Mouse (Mus musculus) limb, embryonic 11.5 days (tissue): ENCODE data around the gene Plekhh3. TPM values are rescaled to one million over a fixed set of nuclear protein-coding genes. Genes with fewer than 3 reads are reported as not detected.

Source experiments
- ATAC-seq: fragments of 200-750 bp; cut with Nextera tagmentation; 2 replicates; pipeline ENCODE4 v1.8.0; 2017; ENCODE audit warnings: low read depth; ENCODE audit not compliant: insufficient number of reproducible peaks, low FRiP score, low TSS enrichment
- DNase-seq: peaks from one replicate; pipeline ENCODE4 v3.0.0-alpha.2; 2015; ENCODE audit warnings: low spot score
- H3K27ac ChIP-seq: fragments of 300-500 bp; sonication (generic); replicated peaks from 2 replicates; pipeline ENCODE4 v1.5.1; 2014; ENCODE audit warnings: low read depth, mild to moderate bottlenecking, low read length
- H3K27me3 ChIP-seq: fragments of 300-500 bp; sonication (generic); 2 replicates; pipeline ENCODE4 v1.6.1; 2014; ENCODE audit warnings: mild to moderate bottlenecking, low read length, mixed read lengths; ENCODE audit not compliant: control insufficient read depth, insufficient read depth
- H3K36me3 ChIP-seq: fragments of 300-500 bp; sonication (generic); 2 replicates; pipeline ENCODE4 v1.6.1; 2014; ENCODE audit warnings: mild to moderate bottlenecking, low read length, moderate library complexity, mixed read lengths; ENCODE audit not compliant: control insufficient read depth, insufficient read depth
- H3K4me1 ChIP-seq: fragments of 300-500 bp; sonication (generic); 2 replicates; pipeline ENCODE4 v1.6.1; 2014; ENCODE audit warnings: low read length, mixed read lengths; ENCODE audit not compliant: control insufficient read depth, insufficient read depth
- H3K4me2 ChIP-seq: fragments of 300-500 bp; sonication (generic); 2 replicates; pipeline ENCODE4 v1.6.1; 2014; ENCODE audit warnings: low read depth, mild to moderate bottlenecking, moderate library complexity; ENCODE audit not compliant: severe bottlenecking
- H3K4me3 ChIP-seq: fragments of 300-500 bp; sonication (generic); 2 replicates; pipeline ENCODE4 v1.5.1; 2014; ENCODE audit warnings: low read depth, low read length
- H3K9ac ChIP-seq: fragments of 300-500 bp; sonication (generic); 2 replicates; pipeline ENCODE4 v1.6.1; 2014; ENCODE audit warnings: mild to moderate bottlenecking, low read length
- H3K9me3 ChIP-seq: fragments of 300-500 bp; sonication (generic); 2 replicates; pipeline ENCODE4 v1.6.1; 2016; ENCODE audit warnings: low read length; ENCODE audit not compliant: control insufficient read depth
- WGBS: fragments of 180-500 bp; shearing (Covaris S2); extraction: QIAGEN DNeasy Blood & Tissue Kit; methylation state at CpG from one replicate; pipeline ENCODE4 v1.1.7; 2014; 5-methylcytosine and 5-hydroxymethylcytosine counted together
- polyA plus RNA-seq: library from polyadenylated mRNA; unstranded; fragments of >200 nt; fragmentation: Nextera tagmentation; extraction: Ambion mirVana; gene quantifications from 2 replicates; pipeline ENCODE4 v1.2.1, GENCODE M21; 2014

The Plekhh3 gene
- polyA plus RNA-seq, 1 experiment from 2014 or later = 4.1 TPM

DNA sequence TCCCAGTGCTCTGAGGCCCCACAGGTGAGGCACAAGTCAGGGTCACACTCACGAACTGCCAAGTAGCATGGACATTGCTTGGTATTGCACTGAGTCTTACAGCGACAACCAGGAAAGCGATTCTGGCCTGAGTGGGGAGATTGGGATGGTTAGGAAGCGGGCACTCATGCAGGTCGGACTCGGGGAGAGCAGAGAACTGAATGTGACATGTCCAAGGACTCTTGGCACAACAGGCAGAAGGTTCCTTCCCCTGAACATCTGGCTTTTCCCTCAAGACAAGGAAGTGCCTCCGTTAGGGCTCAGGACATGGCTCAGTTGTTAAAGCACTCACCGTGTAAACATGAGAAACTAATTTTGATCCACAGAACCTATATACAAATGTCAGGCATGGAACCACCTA is 24.4 kb upstream of the Plekhh3 start:
- Histone ChIP-seq H3K27ac (no peak overlapping the region), H3K9me3 (no peaks in the 10 kb centered on the region), H3K4me3 (no peak overlapping the region), H3K4me1 (0 out of 2 replicates have a peak, but pooled peaks cover 3% of the 10 kb centered on the region), H3K4me2 (no peak overlapping the region), H3K9ac (no peak overlapping the region), H3K36me3 (peaks cover 7% of the 10 kb centered on the region), H3K27me3 (no peaks in the 10 kb centered on the region)
- 90% methylated on average over 8 of the region's 8 CpGs for WGBS
- ATAC-seq = no peak
- DNase-seq = no peak

DNA sequence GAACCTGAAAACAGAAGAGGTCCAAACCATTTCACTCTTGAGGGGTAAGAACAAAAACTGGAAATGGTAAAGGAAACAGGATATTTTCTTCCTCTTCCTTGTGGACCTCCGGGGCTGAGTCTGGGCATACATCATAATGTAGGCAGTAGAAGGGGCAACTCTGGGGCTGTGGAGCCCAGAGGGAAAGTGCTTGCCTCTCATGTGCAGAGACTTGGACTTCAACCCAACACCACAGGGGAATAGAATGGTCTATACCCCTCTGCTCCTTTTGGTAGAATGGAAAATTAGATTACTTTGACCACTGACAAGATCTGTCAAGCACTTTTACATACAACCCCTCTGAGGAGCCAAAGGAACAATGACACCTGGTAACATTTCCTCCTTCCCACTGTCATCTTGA is 23.9 kb upstream of the Plekhh3 start:
- peaks cover 7% of the 10 kb centered on the region for H3K4me1 ChIP-seq
- H3K9ac ChIP-seq = no peak overlapping the region
- WGBS = 90% methylated on average over 1 of the region's 1 CpGs
- no peak overlapping the region for H3K27ac ChIP-seq
- no peaks in the 10 kb centered on the region for H3K27me3 ChIP-seq
- H3K4me3 ChIP-seq = no peak overlapping the region
- no peak overlapping the region for H3K4me2 ChIP-seq
- peaks cover 7% of the 10 kb centered on the region for H3K36me3 ChIP-seq
- DNase-seq (no peak), ATAC-seq (no peak)
- no peaks in the 10 kb centered on the region for H3K9me3 ChIP-seq

DNA sequence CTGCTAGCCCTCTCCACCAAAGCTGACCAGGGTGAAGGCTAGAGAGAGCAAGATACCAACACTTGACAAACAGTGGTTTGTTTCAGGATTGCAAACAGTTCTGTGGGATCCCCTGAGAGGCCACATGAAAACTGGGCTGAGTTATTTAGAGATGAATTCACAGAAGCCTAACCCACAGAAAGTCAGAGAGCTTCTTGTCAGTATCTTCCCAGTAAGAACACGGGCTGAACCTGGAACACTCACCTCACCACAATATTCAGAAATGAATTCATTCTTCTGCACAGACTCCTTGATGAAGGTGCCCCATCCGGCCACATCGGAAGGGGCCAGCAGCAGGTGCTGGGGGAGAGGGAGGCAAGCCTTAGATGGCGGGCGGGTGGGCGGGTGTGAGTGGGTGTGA is 23.5 kb upstream of the Plekhh3 start:
- H3K4me1 ChIP-seq = peaks cover 11% of the 10 kb centered on the region
- ATAC-seq (no peak), DNase-seq (no peak)
- no peak overlapping the region for H3K27ac ChIP-seq
- H3K4me3 ChIP-seq = no peak overlapping the region
- no peak overlapping the region for H3K4me2 ChIP-seq
- no peaks in the 10 kb centered on the region for H3K9me3 ChIP-seq
- peaks cover 7% of the 10 kb centered on the region for H3K36me3 ChIP-seq
- H3K9ac ChIP-seq = no peak overlapping the region
- H3K27me3 ChIP-seq = no peaks in the 10 kb centered on the region
- WGBS = 90% methylated on average over 6 of the region's 6 CpGs

DNA sequence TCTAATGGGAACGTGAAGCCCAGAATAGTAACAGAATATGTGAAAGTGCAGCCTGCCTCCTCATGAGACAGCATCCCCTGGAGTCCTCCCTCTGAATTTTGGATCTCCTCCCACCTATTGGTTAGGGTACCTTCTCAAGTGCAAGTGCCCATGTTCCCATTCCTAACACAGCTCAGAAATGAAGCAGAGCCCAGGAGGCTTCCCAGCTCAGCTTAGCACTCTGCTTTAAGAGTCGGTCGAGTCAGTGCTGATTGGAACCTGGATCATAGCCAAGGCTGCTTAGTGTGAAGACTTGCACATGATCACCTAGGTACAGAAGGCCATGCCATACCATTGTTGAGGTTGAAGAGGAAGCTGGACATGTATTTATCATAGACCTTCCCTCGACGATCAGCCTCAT is 23.0 kb upstream of the Plekhh3 start:
- no peak overlapping the region for H3K4me3 ChIP-seq
- peaks cover 15% of the 10 kb centered on the region for H3K4me1 ChIP-seq
- no peak overlapping the region for H3K27ac ChIP-seq
- no peaks in the 10 kb centered on the region for H3K27me3 ChIP-seq
- H3K36me3 ChIP-seq = peaks cover 3% of the 10 kb centered on the region
- no peaks in the 10 kb centered on the region for H3K9me3 ChIP-seq
- H3K9ac ChIP-seq = no peak overlapping the region
- DNase-seq = no peak
- ATAC-seq = no peak
- 94% methylated on average over 5 of the region's 5 CpGs for WGBS
- no peak overlapping the region for H3K4me2 ChIP-seq

DNA sequence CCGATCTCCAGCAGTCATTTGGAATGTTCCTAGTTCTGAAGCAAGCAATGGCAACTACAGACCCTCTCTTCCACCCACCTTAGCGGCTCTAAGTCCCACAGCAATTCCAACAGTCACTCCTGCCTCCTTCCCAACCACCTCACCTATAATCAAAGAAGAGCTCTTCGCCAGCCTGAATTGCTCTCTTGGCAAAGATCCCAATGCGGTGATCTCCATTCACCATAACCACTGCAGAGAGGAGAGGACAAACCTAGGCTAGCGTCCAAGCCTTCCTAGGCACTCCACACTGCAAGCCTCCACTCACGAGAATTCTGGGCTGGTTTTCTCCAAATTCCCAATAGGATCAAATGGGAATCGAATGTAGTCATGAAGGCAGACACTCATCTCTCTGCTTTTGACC is 21.9 kb upstream of the Plekhh3 start:
- ATAC-seq (no peak), DNase-seq (no peak)
- no peaks in the 10 kb centered on the region for H3K9me3 ChIP-seq
- H3K4me3 ChIP-seq = no peak overlapping the region
- WGBS = 92% methylated on average over 7 of the region's 7 CpGs
- no peaks in the 10 kb centered on the region for H3K27me3 ChIP-seq
- no peak overlapping the region for H3K27ac ChIP-seq
- H3K36me3 ChIP-seq = no peaks in the 10 kb centered on the region; the same call in 1 of the 2 replicates
- H3K4me1 ChIP-seq = peaks cover 15% of the 10 kb centered on the region
- no peak overlapping the region for H3K4me2 ChIP-seq
- H3K9ac ChIP-seq = no peak overlapping the region

DNA sequence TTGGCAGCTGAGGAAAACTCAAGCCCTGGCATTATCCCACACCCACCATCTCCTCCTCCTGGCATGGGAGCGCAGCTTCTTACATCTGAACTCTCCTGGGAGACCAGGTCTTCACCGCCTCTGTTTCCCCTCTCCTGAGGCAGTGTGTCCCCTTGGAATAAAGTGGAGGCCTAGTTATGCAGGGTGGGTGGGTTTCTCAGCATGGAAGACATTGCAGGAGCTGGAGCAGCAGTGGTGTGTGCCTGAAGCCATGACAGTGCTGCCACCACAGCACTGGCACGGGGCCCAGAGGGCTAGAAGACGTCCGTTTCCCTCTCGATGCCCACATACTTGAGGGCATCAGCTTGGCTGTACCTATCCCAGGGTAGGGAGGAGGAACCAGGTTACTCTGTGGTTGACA is 21.5 kb upstream of the Plekhh3 start:
- 93% methylated on average over 6 of the region's 6 CpGs for WGBS
- H3K27ac ChIP-seq = no peak overlapping the region
- DNase-seq = no peak
- no peak for ATAC-seq
- H3K4me2 ChIP-seq = no peak overlapping the region
- no peaks in the 10 kb centered on the region for H3K9me3 ChIP-seq
- no peaks in the 10 kb centered on the region for H3K27me3 ChIP-seq
- H3K4me3 ChIP-seq = no peak overlapping the region
- H3K36me3 ChIP-seq = no peaks in the 10 kb centered on the region
- H3K9ac ChIP-seq = no peak overlapping the region
- H3K4me1 ChIP-seq = peaks cover 15% of the 10 kb centered on the region

DNA sequence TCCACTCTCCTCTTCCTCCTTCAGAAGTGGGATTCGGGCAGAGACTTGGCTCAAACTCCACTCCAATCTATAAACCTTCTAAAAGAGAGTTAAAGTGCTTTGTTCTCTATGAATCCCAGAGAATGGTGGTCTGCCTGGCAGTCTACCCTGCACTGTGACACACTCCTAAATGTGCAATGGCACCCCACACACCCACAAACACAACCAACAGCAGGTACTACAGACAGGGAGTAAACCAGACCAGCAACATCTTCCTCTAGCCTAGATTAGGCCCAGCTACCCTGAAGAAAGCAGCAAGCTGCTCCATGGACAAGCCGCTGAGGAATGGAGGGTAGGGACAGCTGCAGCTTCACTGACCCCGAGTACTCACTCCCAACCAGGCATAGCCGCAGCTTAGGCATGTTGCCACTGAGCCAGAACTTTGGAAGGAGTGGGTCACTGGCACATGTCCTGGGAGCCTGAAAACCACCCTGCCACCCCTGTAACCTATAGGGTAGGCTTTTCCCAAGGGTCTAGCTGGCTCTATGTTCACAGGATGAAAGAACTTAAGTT is 20.8 kb upstream of the Plekhh3 start:
- DNase-seq (no peak), ATAC-seq (no peak)
- peaks cover 15% of the 10 kb centered on the region for H3K4me1 ChIP-seq
- no peaks in the 10 kb centered on the region for H3K36me3 ChIP-seq
- no peak overlapping the region for H3K4me3 ChIP-seq
- no peak overlapping the region for H3K9ac ChIP-seq
- no peak overlapping the region for H3K27ac ChIP-seq
- 87% methylated on average over 4 of the region's 4 CpGs for WGBS
- no peaks in the 10 kb centered on the region for H3K27me3 ChIP-seq
- H3K9me3 ChIP-seq = no peaks in the 10 kb centered on the region
- no peak overlapping the region for H3K4me2 ChIP-seq

DNA sequence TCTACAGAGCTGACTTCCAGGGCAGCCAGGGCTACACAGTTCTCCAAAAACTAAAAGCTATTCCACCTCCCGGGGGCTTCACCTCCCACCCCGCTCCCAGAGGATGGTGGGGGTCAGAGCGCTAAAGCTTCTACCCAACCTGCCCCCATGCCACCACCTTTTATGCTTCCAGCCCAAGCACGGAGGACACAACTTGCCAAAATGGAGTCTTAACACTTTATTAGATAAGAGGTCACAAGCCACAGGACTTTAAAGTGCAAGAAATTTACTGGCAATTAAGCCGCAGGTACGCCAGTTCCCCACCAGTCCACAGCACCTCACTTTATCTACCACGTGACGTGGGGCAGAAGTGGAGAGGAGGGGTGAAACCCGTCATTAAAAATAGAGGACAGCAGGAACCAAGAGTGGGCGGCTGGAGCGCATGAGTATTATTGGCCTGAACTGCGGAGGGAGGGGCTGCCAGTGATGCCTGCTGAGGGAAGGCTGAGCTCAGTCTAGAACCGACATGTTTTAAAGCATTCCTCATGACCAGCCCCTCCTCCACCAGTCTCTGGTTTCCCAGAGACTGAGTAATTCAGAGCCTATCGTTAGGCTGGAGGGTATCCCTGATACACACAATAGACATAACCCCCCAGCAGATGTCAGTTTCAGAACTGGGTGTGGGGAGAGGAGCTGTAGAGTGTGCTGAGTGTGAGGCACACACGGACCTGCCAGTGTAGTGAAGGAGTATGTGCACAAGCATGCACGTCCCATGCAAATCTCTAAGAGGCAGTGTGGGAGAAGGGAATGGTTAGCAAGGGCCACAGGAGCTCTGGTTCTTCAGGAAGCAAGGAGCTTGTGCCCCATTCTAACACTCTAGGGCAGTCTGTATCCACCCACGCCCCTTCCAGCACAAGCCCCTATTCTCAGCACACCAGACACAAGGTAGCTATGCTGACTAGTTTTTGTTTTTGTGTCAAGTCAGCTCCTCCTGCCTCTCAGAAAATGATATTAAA is 20.1 kb upstream of the Plekhh3 start:
- WGBS = 43% methylated on average over 17 of the region's 17 CpGs
- H3K27ac ChIP-seq = no peak overlapping the region
- H3K36me3 ChIP-seq = no peaks in the 10 kb centered on the region
- H3K4me1 ChIP-seq = peaks cover 15% of the 10 kb centered on the region
- no peaks in the 10 kb centered on the region for H3K9me3 ChIP-seq
- DNase-seq (peak; percentile 37), ATAC-seq (peak; percentile 23; the same call in 1 of the 2 replicates)
- no peak overlapping the region for H3K4me2 ChIP-seq
- H3K9ac ChIP-seq = no peak overlapping the region
- H3K4me3 ChIP-seq = no peak overlapping the region
- no peaks in the 10 kb centered on the region for H3K27me3 ChIP-seq
